Mouse (Mus musculus) G1E (cell line): ENCODE measurements around the gene Ndufb4. TPM values are rescaled to one million over a fixed set of nuclear protein-coding genes. Genes with fewer than 3 reads are reported as not detected.

ENCODE experiments used
- ATAC-seq: 2 replicates; pipeline ENCODE4 v1.8.0; 2016; ENCODE audit warnings: mild to moderate bottlenecking; ENCODE audit not compliant: insufficient number of reproducible peaks, poor library complexity, low FRiP score, severe bottlenecking; ENCODE audit errors: extremely low read depth
- DNase-seq: peaks from one replicate; pipeline ENCODE4 v3.0.0; 2012; ENCODE audit warnings: low spot score
- H3K27me3 ChIP-seq: 2 replicates; pipeline ENCODE4 v1.6.1; 2012; ENCODE audit warnings: mild to moderate bottlenecking, low read length, inconsistent platforms; ENCODE audit not compliant: insufficient read depth
- H3K36me3 ChIP-seq: replicated peaks from 2 replicates; pipeline ENCODE3; 2012; ENCODE audit warnings: mild to moderate bottlenecking, inconsistent platforms
- H3K4me1 ChIP-seq: 2 replicates; pipeline ENCODE4 v1.6.1; 2012; ENCODE audit warnings: low read depth, low read length, inconsistent platforms, mixed read lengths; ENCODE audit not compliant: insufficient read depth
- H3K4me3 ChIP-seq: 2 replicates; pipeline ENCODE4 v1.5.1; 2012; ENCODE audit warnings: low read depth, mild to moderate bottlenecking, inconsistent platforms, low read length, moderate library complexity, mixed read lengths
- H3K9me3 ChIP-seq: replicated peaks from 2 replicates; pipeline ENCODE4 v1.6.1; 2012; ENCODE audit warnings: inconsistent platforms
- CTCF ChIP-seq: IDR thresholded peaks from 2 replicates; pipeline ENCODE4 v1.5.1; 2012; ENCODE audit warnings: low read depth, low read length, inconsistent platforms, mixed read lengths
- GATA1 ChIP-seq: IDR thresholded peaks from 2 replicates; pipeline ENCODE4 v1.6.1; 2012; ENCODE audit warnings: borderline replicate concordance, low read length, inconsistent platforms, mixed read lengths
- GATA2 ChIP-seq: IDR thresholded peaks from 2 replicates; pipeline ENCODE4 v1.6.1; 2012; ENCODE audit warnings: low read depth, low read length, inconsistent platforms, borderline replicate concordance
- POLR2AphosphoS5 ChIP-seq: IDR thresholded peaks from 2 replicates; pipeline ENCODE4 v1.6.1; 2012; ENCODE audit warnings: low read depth, low read length, inconsistent platforms; ENCODE audit not compliant: insufficient replicate concordance
- TAL1 ChIP-seq: conservative IDR thresholded peaks from 2 replicates; pipeline ENCODE4 v1.6.1; 2012; ENCODE audit warnings: low read depth, low read length, inconsistent platforms, mixed read lengths
- polyA plus RNA-seq: library from polyadenylated mRNA; stranded (reverse); fragments of >175 nt; gene quantifications from 2 replicates; pipeline ENCODE4 v1.2.3, GENCODE M21; 2012
- total RNA-seq, 2 experiments: library from RNA; stranded (forward) in 1 of 2; stranded (reverse) in 1 of 2; fragments of 200-1000 nt in 1 of 2; fragments of >200 nt in 1 of 2; fragmentation: Nextera tagmentation in 1 of 2; gene quantifications; 2 replicates each; pipeline ENCODE4 v1.2.3; 2014 to 2017

Ndufb4 gene
- total and polyA plus RNA-seq, 3 experiments = 19.0 to 37.1 (median 34.9) TPM

- Histone ChIP-seq H3K4me3 (no peak overlapping the region), H3K4me1 (no peaks in the 10 kb centered on the region), H3K36me3 (no peaks in the 10 kb centered on the region), H3K27me3 (peaks cover 8% of the 10 kb centered on the region), H3K9me3 (no peaks in the 10 kb centered on the region)
- TF ChIP-seq POLR2AphosphoS5 (no peak), GATA1 (no peak), CTCF (no peak), TAL1 (no peak), GATA2 (no peak)
- ATAC-seq (no peak), DNase-seq (no peak)
These were observed 39.7 kb downstream of the Ndufb4 start for GRCm38 (mm10) chr16:37614540-37614939.

- Histone ChIP-seq H3K4me3 (no peak overlapping the region), H3K36me3 (no peaks in the 10 kb centered on the region), H3K27me3 (peaks cover 4% of the 10 kb centered on the region), H3K9me3 (no peaks in the 10 kb centered on the region), H3K4me1 (no peaks in the 10 kb centered on the region)
- ATAC-seq (no peak), DNase-seq (no peak)
- TF ChIP-seq POLR2AphosphoS5 (no peak), CTCF (no peak), TAL1 (no peak), GATA2 (no peak), GATA1 (no peak)
These were observed 42.2 kb downstream of the Ndufb4 start for GRCm38 (mm10) chr16:37612013-37612412.

GRCm38 (mm10) chr16:37611072-37611471 is 43.2 kb downstream of the Ndufb4 start:
- H3K9me3 ChIP-seq = no peaks in the 10 kb centered on the region
- H3K4me3 ChIP-seq = no peak overlapping the region
- H3K4me1 ChIP-seq = no peaks in the 10 kb centered on the region
- peaks cover 4% of the 10 kb centered on the region; the same call in 1 of the 2 replicates for H3K27me3 ChIP-seq
- DNase-seq (no peak), ATAC-seq (no peak)
- TF ChIP-seq POLR2AphosphoS5 (no peak), GATA2 (no peak), GATA1 (no peak), CTCF (no peak)
- no peaks in the 10 kb centered on the region for H3K36me3 ChIP-seq

GRCm38 (mm10) chr16:37610333-37610732 is 43.9 kb downstream of the Ndufb4 start:
- Histone ChIP-seq H3K4me3 (no peak overlapping the region), H3K36me3 (no peaks in the 10 kb centered on the region), H3K9me3 (no peaks in the 10 kb centered on the region), H3K27me3 (peaks cover 4% of the 10 kb centered on the region; the same call in 1 of the 2 replicates), H3K4me1 (no peaks in the 10 kb centered on the region)
- no peak for TF ChIP-seq CTCF
- no peak for TF ChIP-seq GATA1
- no peak for TF ChIP-seq GATA2
- no peak for TF ChIP-seq TAL1
- no peak for TF ChIP-seq POLR2AphosphoS5
- ATAC-seq (no peak), DNase-seq (no peak)

- DNase-seq (no peak), ATAC-seq (no peak)
- H3K36me3 ChIP-seq = no peaks in the 10 kb centered on the region
- no peaks in the 10 kb centered on the region for H3K4me1 ChIP-seq
- H3K4me3 ChIP-seq = no peak overlapping the region
- TF ChIP-seq POLR2AphosphoS5 (no peak), TAL1 (no peak), GATA2 (no peak), GATA1 (no peak), CTCF (no peak)
- H3K27me3 ChIP-seq = no peaks in the 10 kb centered on the region; the same call in 1 of the 2 replicates
- no peaks in the 10 kb centered on the region for H3K9me3 ChIP-seq
These were observed 50.0 kb downstream of the Ndufb4 start for GRCm38 (mm10) chr16:37604243-37604642.

GRCm38 (mm10) chr16:37603431-37603830 is 50.8 kb downstream of the Ndufb4 start:
- H3K27me3 ChIP-seq = no peaks in the 10 kb centered on the region; the same call in 1 of the 2 replicates
- no peak overlapping the region for H3K4me3 ChIP-seq
- no peaks in the 10 kb centered on the region for H3K4me1 ChIP-seq
- TF ChIP-seq GATA1 = no peak
- ATAC-seq = no peak
- no peaks in the 10 kb centered on the region for H3K36me3 ChIP-seq
- no peak for DNase-seq
- H3K9me3 ChIP-seq = no peaks in the 10 kb centered on the region

- DNase-seq = no peak
- H3K9me3 ChIP-seq = no peaks in the 10 kb centered on the region
- no peak for ATAC-seq
- no peak for TF ChIP-seq GATA2
- TF ChIP-seq CTCF = no peak
- no peak for TF ChIP-seq POLR2AphosphoS5
- no peak for TF ChIP-seq TAL1
- H3K36me3 ChIP-seq = no peaks in the 10 kb centered on the region
- H3K4me3 ChIP-seq = no peak overlapping the region
- H3K4me1 ChIP-seq = no peaks in the 10 kb centered on the region; the same call in 1 of the 2 replicates
- H3K27me3 ChIP-seq = peaks cover 9% of the 10 kb centered on the region
These were observed 54.9 kb downstream of the Ndufb4 start for GRCm38 (mm10) chr16:37599326-37599725.
